Mouse (Mus musculus): Measurements from ENCODE around the gene Tgfa.

- TF ChIP-seq POLR2AphosphoS2 (IDR thresholded peaks at IDR 0.05; ENCODE audit: insufficient read length, low read depth) (no peak), TCF12 (IDR thresholded peaks at IDR 0.05; ENCODE audit: insufficient read depth, poor library complexity, severe bottlenecking) (no peak), MYOD1 (IDR thresholded peaks at IDR 0.05; ENCODE audit: control insufficient read depth in 1 of 3, insufficient read length in 2 of 3, low read depth in 2 of 3) (no peak), MAX (IDR thresholded peaks at IDR 0.05; ENCODE audit: low read depth) (no peak), POLR2A (IDR thresholded peaks at IDR 0.05; ENCODE audit: insufficient read length, low read depth) (no peak), MYOG (IDR thresholded peaks at IDR 0.05; ENCODE audit: control insufficient read depth in 1 of 3, insufficient read depth in 1 of 3, insufficient read length in 2 of 3, low read depth in 2 of 3) (no peak), CEBPB (IDR thresholded peaks at IDR 0.05; ENCODE audit: insufficient read depth, poor library complexity, severe bottlenecking) (no peak), USF1 (IDR thresholded peaks at IDR 0.05; ENCODE audit: low read depth) (no peak), TCF3 (IDR thresholded peaks at IDR 0.05; ENCODE audit: insufficient read length, low read depth) (no peak), REST (IDR thresholded peaks at IDR 0.05; ENCODE audit: insufficient read depth, insufficient read length) (no peak)
These were observed 101.9 kb downstream of the Tgfa start for GRCm38 (mm10) chr6:86296938-86297337.
